Mouse (Mus musculus) naive thymus-derived CD4-positive, alpha-beta T cell, adult 5 months (primary cell): ENCODE data around the gene Bicral. TPM values are rescaled to one million over a fixed set of nuclear protein-coding genes. Genes with fewer than 3 reads are reported as not detected.

Experiments used
- polyA plus RNA-seq: library from polyadenylated mRNA; unstranded; fragments of 100-300 nt; shearing (Covaris generic); gene quantifications from one replicate; pipeline ENCODE4 v1.2.1, GENCODE M21; 2017

The Bicral gene
- 24.5 TPM for polyA plus RNA-seq

GRCm38 (mm10) chr17:46857903-46858748, at the start of gene Bicral:
TSS of gene Bicral (minus strand) at chr17:46858482.

GRCm38 (mm10) chr17:46890116-46890815, 32.0 kb upstream of the Bicral start, which contains the start of gene Tbcc:
TSS of gene Tbcc (plus strand) at chr17:46890684.

GRCm38 (mm10) chr17:46782341-46783221, 75.7 kb downstream of the Bicral start, which contains the start of gene Rpl7l1:
TSS of gene Rpl7l1 (minus strand) at chr17:46782672.

GRCm38 (mm10) chr17:46772404-46773277, 85.6 kb downstream of the Bicral start, which contains the start of gene 2310039H08Rik:
TSS of gene 2310039H08Rik (plus strand) at chr17:46772635.

GRCm38 (mm10) chr17:46763544-46763943, 94.7 kb downstream of the Bicral start, which contains the start of gene Ptcra:
TSS of gene Ptcra (minus strand) at chr17:46763712.

GRCm38 (mm10) chr17:46751794-46752556, 106.3 kb downstream of the Bicral start, which contains the start of gene Cnpy3:
TSS of gene Cnpy3 (minus strand) at chr17:46752214.

Other genes starting within 250 kb of the Bicral start
- not detected for gene Ptk7, start 229.0 kb downstream of the Bicral start, polyA plus RNA-seq
- 21.3 TPM for gene Klc4, start 212.5 kb downstream of the Bicral start, polyA plus RNA-seq
- gene Mrpl2, start 212.3 kb downstream of the Bicral start, polyA plus RNA-seq: 44.7 TPM
- 4.3 TPM for gene Cul7, start 208.1 kb downstream of the Bicral start, polyA plus RNA-seq
- 39.7 TPM for gene Rrp36, start 184.1 kb downstream of the Bicral start, polyA plus RNA-seq
- gene Mea1, start 179.7 kb downstream of the Bicral start, polyA plus RNA-seq: 64.7 TPM
- gene Klhdc3, start 177.6 kb downstream of the Bicral start, polyA plus RNA-seq: 105 TPM
- 65.1 TPM for gene Ppp2r5d, start 153.4 kb downstream of the Bicral start, polyA plus RNA-seq
- 33.2 TPM for gene Pex6, start 147.0 kb downstream of the Bicral start, polyA plus RNA-seq
- gene Gnmt, start 129.3 kb downstream of the Bicral start, polyA plus RNA-seq: 0.66 TPM
- gene Cnpy3, start 106.3 kb downstream of the Bicral start, polyA plus RNA-seq: 44.5 TPM
- gene Ptcra, start 94.8 kb downstream of the Bicral start, polyA plus RNA-seq: not detected
- gene 2310039H08Rik, start 85.8 kb downstream of the Bicral start, polyA plus RNA-seq: 30.2 TPM
- 69.8 TPM for gene Rpl7l1, start 75.8 kb downstream of the Bicral start, polyA plus RNA-seq
- gene Tbcc, start 32.2 kb upstream of the Bicral start, polyA plus RNA-seq: 30.5 TPM
- not detected for gene Prph2, start 52.0 kb upstream of the Bicral start, polyA plus RNA-seq
- 74.8 TPM for gene Ubr2, start 152.1 kb upstream of the Bicral start, polyA plus RNA-seq